Mouse (Mus musculus) stomach, postnatal 0 days (tissue): Measurements from ENCODE around the gene Zfp575.

Experiments
- CTCF ChIP-seq: IDR thresholded peaks from 2 replicates; pipeline ENCODE4 v1.5.1; 2016; ENCODE audit warnings: antibody characterized with exemption, low read depth, mild to moderate bottlenecking, moderate library complexity
- EP300 ChIP-seq: optimal IDR thresholded peaks from 2 replicates; pipeline ENCODE3; 2016; ENCODE audit warnings: antibody characterized with exemption

DNA sequence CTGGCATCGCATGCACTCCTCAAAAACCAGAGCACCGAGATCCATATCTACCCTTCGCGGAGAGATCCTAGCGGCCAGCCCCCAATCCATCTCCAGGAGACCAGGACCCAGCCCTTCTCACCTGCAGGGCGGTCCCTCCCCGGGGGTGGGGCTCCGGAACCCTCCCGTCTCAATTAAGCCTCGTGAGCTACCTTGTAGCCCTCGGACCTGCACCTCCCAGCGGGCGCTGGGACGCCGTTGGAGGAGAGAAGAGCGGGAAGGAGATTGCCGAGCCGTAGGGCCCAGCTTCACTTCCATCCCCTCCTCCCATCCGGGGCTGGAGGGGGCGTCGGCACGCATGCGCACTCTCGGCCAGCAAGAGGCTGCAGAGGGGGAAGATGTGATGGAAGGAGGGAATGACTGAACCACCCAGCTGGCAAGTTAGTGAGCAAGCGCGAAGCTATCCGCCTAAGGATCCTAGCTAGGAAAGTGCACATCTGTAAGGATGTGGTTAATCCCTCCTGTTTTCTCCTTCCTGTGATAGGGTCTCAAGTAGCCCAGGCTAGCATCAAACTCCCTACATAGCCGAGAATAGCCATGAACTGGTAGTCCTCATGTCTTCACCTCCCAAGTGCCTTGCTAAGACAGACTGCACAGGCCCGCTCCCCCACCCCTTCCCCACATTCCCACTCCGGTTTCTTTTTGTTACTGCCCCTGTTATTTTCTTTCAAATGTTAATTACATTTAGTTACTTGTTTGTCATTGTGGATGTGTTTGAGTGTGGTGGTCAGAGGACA is at the start of gene Zfp575, which contains the start of gene Ethe1:
- TF ChIP-seq CTCF (no peak), EP300 (no peak)
